Mouse (Mus musculus): ENCODE measurements around the gene Glce.

Gene Glce

GRCm38 (mm10) chr9:62123496-62123895 lies 1.0 kb upstream of the Glce start:
- no peak for DNase-seq (ENCODE audit: low read depth, low spot score)

- peak; percentile 60 for DNase-seq (ENCODE audit: low read depth, low spot score)
These were observed 656 bp downstream of the Glce start for GRCm38 (mm10) chr9:62121551-62122447.

- DNase-seq (ENCODE audit: low read depth, low spot score), result no peak
These were observed 3.7 kb downstream of the Glce start for GRCm38 (mm10) chr9:62118754-62119153.

GRCm38 (mm10) chr9:62115826-62116225 lies 6.6 kb downstream of the Glce start:
- no peak for DNase-seq (ENCODE audit: low read depth, low spot score)

- DNase-seq (ENCODE audit: low read depth, low spot score), result no peak
These were observed 25.9 kb downstream of the Glce start for GRCm38 (mm10) chr9:62096603-62097002.

GRCm38 (mm10) chr9:62091604-62092003 lies 30.9 kb downstream of the Glce start:
- no peak for DNase-seq (ENCODE audit: low read depth, low spot score)

- DNase-seq (ENCODE audit: low read depth, low spot score), result no peak
These were observed 36.9 kb downstream of the Glce start for GRCm38 (mm10) chr9:62085548-62085947.

- no peak for DNase-seq (ENCODE audit: low read depth, low spot score)
These were observed 37.6 kb downstream of the Glce start for GRCm38 (mm10) chr9:62084896-62085295.

- DNase-seq (ENCODE audit: low read depth, low spot score), result no peak
These were observed 39.5 kb downstream of the Glce start for GRCm38 (mm10) chr9:62082986-62083385.

GRCm38 (mm10) chr9:62081542-62081941 lies 40.9 kb downstream of the Glce start:
- DNase-seq (ENCODE audit: low read depth, low spot score), result no peak

GRCm38 (mm10) chr9:62080028-62080760 lies 42.3 kb downstream of the Glce start:
- DNase-seq (ENCODE audit: low read depth, low spot score), result no peak

- no peak for DNase-seq (ENCODE audit: low read depth, low spot score)
These were observed 60.2 kb downstream of the Glce start for GRCm38 (mm10) chr9:62062234-62062633.

- no peak for DNase-seq (ENCODE audit: low read depth, low spot score)
These were observed 62.0 kb downstream of the Glce start for GRCm38 (mm10) chr9:62060431-62060830.

- no peak for DNase-seq (ENCODE audit: low read depth, low spot score)
These were observed 62.5 kb downstream of the Glce start for GRCm38 (mm10) chr9:62059941-62060340.

GRCm38 (mm10) chr9:62057881-62058506 lies 64.5 kb downstream of the Glce start:
- peak; percentile 36 for DNase-seq (ENCODE audit: low read depth, low spot score)

- DNase-seq (ENCODE audit: low read depth, low spot score), result no peak
These were observed 66.2 kb downstream of the Glce start for GRCm38 (mm10) chr9:62056206-62056605.

GRCm38 (mm10) chr9:62050801-62051200 lies 71.7 kb downstream of the Glce start:
- DNase-seq (ENCODE audit: low read depth, low spot score), result peak; percentile 26

- no peak for DNase-seq (ENCODE audit: low read depth, low spot score)
These were observed 73.3 kb downstream of the Glce start for GRCm38 (mm10) chr9:62049166-62049565.

GRCm38 (mm10) chr9:62042167-62042566 lies 80.3 kb downstream of the Glce start:
- DNase-seq (ENCODE audit: low read depth, low spot score), result no peak

GRCm38 (mm10) chr9:62040008-62040608 lies 82.3 kb downstream of the Glce start:
- DNase-seq (ENCODE audit: low read depth, low spot score), result peak; percentile 87

- no peak for DNase-seq (ENCODE audit: low read depth, low spot score)
These were observed 86.6 kb downstream of the Glce start for GRCm38 (mm10) chr9:62035806-62036205.

- no peak for DNase-seq (ENCODE audit: low read depth, low spot score)
These were observed 90.2 kb downstream of the Glce start for GRCm38 (mm10) chr9:62032206-62032605.
